Mouse (Mus musculus) cerebellum, adult 9-10 months (tissue): Measurements from ENCODE around the gene Fam43b.

Experiments
- DNase-seq: peaks from one replicate; pipeline ENCODE4 v3.0.0; 2022

Fam43b gene

GRCm38 (mm10) chr4:138393703-138394102, 2.6 kb downstream of the Fam43b start:
- no peak for DNase-seq

- no peak for DNase-seq
These were observed 12.5 kb downstream of the Fam43b start for GRCm38 (mm10) chr4:138383789-138384188.

- no peak for DNase-seq
These were observed 13.9 kb downstream of the Fam43b start for GRCm38 (mm10) chr4:138382462-138382861.

DNA sequence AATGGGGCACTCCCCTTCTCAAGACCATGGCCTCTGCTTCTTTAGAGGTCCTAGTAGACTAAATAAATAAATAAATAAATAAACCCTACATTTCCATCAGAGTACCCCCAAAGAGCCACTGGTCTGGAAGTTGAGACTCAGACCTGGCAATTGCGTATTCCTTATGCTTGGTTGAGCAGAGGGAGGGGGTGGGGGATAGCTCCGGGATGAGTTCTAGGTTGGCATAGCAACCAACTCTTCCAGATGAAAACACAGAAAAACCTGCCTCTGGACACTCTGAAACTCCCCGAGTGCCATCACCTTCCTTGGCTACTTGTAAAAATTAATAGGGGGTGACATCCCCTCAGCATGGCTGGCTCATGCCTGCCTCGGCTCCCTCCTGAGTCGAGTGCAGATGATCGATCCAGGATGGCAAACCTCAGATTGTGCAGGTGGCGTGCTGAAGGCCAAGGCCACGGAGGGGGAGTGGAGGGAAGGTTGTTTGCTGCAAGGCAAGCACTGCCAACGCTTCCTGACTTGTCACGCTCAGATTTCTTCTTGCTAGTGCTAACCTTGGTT, 16.1 kb downstream of the Fam43b start:
- no peak for DNase-seq

- peak; percentile 91 for DNase-seq
These were observed 17.1 kb downstream of the Fam43b start for GRCm38 (mm10) chr4:138379091-138379840.

- no peak for DNase-seq
These were observed 18.8 kb downstream of the Fam43b start for GRCm38 (mm10) chr4:138377526-138377925.

DNA sequence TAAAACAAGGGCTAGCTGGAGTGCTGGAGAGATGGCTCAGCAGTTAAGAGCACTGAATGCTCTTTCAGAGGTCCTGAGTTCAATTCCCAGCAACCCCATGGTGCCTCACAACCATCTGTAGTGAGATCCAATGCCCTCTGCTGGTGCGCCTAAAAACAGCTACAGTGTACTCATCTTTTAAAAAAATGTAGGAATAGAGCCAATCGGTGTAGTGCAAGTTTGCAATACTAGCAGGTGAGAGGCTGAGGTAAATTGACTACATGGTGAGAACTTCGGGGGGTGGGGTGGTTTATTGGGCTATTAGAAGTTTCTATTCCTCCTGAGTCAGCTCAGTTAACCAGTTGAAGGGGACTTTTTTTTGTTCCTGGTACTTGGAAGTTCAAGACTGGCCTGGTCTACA, 21.2 kb downstream of the Fam43b start:
- no peak for DNase-seq

DNA sequence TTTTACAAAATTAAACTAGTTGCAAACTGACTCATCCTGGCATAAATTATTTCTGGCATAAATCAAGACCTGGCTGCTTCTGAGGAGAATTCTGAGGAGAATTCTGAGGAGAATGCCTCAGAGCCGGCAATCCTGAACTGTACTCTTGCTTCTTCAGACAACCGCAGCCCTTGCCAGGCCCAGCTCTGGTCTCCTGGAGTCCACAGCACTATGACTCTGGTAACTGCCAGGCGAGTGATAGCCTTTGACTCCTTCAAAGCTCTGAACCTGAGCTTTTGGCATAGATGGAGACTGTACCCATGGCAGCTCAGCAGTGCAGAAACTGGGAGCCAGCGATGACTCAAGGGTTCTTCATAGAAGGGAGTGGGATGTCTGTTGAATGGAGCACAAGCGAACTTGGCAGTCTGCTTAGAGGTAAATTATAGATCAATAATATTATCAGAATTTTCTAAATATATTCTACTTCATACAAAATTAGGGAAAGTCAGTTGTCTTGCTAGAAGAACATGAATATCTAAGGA, 25.3 kb downstream of the Fam43b start:
- DNase-seq, result no peak

GRCm38 (mm10) chr4:138368498-138369260, 27.6 kb downstream of the Fam43b start:
- no peak for DNase-seq

GRCm38 (mm10) chr4:138367641-138368497, 28.5 kb downstream of the Fam43b start, which contains the start of gene Cda:
Gene Cda, minus strand, starts transcription at chr4:138367992.
- peak; percentile 79 for DNase-seq

GRCm38 (mm10) chr4:138366561-138366960, 29.8 kb downstream of the Fam43b start:
- no peak for DNase-seq

GRCm38 (mm10) chr4:138363511-138363910, 32.8 kb downstream of the Fam43b start:
- DNase-seq, result no peak

- no peak for DNase-seq
These were observed 33.4 kb downstream of the Fam43b start for GRCm38 (mm10) chr4:138362883-138363282.

- DNase-seq, result peak; percentile 63
These were observed 34.9 kb downstream of the Fam43b start for GRCm38 (mm10) chr4:138361370-138361821.

GRCm38 (mm10) chr4:138358176-138358575, 38.2 kb downstream of the Fam43b start:
- DNase-seq, result no peak

DNA sequence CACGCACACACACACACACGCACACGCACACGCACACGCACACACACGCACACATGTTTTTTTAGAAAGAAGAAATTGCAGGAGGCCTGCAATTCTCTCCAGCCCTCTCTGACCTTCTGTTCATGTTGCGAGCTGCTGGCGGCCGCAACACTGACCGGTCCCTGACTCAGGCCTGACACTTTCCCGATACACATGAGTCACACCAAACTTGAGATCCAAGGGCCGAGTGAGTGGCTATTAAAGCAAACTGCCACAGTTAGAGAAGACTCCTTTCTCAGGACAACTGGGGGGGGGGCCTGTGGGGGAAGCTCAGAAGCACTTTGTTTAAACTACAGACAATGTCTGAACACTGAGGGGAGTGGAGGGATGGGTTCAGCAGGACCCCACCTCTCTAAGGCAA, 39.8 kb downstream of the Fam43b start:
- no peak for DNase-seq

GRCm38 (mm10) chr4:138356141-138356540, 40.2 kb downstream of the Fam43b start:
- no peak for DNase-seq

DNA sequence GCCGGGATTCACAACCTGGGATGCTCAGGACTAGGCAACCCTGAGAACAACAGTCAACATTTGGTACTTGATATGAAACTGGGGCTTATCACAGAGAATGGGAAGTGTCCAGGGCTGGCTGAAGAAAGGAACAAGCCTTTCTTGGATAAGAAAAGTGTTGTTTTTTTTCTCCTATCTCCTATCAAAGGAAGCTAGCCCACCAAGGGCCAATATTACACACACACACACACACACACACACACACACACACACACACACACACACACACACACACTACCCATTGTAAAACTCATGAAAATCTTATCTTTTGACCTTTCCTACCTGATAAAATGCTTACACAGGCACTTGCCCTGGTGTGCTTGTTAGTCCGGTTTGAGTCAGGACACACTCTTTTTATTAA, 40.8 kb downstream of the Fam43b start:
- no peak for DNase-seq

GRCm38 (mm10) chr4:138353438-138354171, 42.7 kb downstream of the Fam43b start:
- no peak for DNase-seq

- no peak for DNase-seq
These were observed 43.6 kb downstream of the Fam43b start for GRCm38 (mm10) chr4:138352692-138353091.

DNA sequence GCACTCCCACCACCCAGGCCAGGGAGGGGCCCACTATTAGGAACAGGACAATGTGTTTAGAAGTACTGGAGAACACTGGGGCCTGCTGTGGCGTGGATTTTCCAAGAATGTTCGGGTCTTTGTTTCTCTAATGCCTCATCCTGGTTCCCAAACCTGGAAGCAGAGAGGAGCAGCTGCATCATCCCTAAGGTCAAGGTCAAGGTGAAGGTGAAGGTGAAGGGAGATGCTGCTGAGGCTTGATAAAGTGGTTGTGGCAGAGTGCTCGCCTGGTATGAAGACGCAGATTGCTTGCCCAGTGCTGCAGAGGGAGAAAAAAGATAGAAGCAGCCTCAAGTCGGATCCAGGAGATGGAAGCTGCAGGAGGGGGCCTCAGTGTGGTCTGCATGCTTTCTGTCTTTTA, 44.5 kb downstream of the Fam43b start:
- DNase-seq, result no peak

- DNase-seq, result no peak
These were observed 47.6 kb downstream of the Fam43b start for GRCm38 (mm10) chr4:138348716-138349115.
